ENCODE assay signal across 26 mouse cellular contexts in the genomic region with DNA sequence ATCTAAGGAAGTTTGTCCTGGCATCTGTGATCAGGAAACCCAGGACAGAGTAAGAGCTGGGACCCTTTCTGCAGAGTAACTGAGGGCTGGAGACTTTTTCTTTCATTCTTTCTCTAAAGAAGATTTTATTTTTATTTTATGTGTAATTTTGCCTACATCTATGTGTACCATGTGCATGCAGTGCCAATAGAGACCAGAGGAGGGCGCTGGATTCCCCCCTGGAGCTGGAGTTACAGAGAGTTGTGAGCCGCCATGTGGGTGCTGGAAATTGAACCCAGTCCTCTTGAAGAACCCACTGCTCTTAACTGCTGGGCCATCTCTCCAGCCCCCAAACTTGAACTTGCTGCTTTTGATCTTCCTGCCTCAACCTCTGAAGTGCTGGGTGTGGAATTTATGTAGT. TPM values are rescaled to one million over a fixed set of nuclear protein-coding genes. Genes with fewer than 3 reads are reported as not detected.
DNase-seq lines count a peak whose midpoint lies in the region; TF ChIP-seq lines count a peak whose summit lies in the region.
"Had no signal": no experiment of that assay in that cellular context is flagged by ENCODE, and none has a peak within 500 bp of the region (broad histone marks: within the 10 kb centered on the region; RNA-seq: fewer than 3 reads in every experiment).

No protein-coding gene starts in this region.

- H3K9me3 ChIP-seq in E14TG2a.4 (ENCODE audit: low read length), result no peaks in the 10 kb centered on the region
- H3K9me3 ChIP-seq: heart, embryonic 13.5 days; hindbrain, embryonic 10.5 days; kidney, embryonic 15.5 days; midbrain, embryonic 15.5 days had no signal

- H3K27me3 ChIP-seq in heart, adult 2 months (ENCODE audit: control insufficient read depth, insufficient read depth, low read length), result no peaks in the 10 kb centered on the region; the same call in 1 of the 2 replicates
- H3K27me3 ChIP-seq in E14TG2a.4 (ENCODE audit: insufficient read depth, low read length), result peaks cover 93% of the 10 kb centered on the region

- no peaks in the 10 kb centered on the region for H3K36me3 ChIP-seq in heart, adult 2 months (ENCODE audit: control insufficient read depth, insufficient read depth, low read length)
- no peaks in the 10 kb centered on the region for H3K36me3 ChIP-seq in E14TG2a.4 (ENCODE audit: insufficient read depth, low read length)
- H3K36me3 ChIP-seq: heart, embryonic 13.5 days; hindbrain, embryonic 10.5 days; kidney, embryonic 15.5 days; midbrain, embryonic 15.5 days had no signal

- no peak overlapping the region for H3K27ac ChIP-seq in heart, adult 2 months
- H3K27ac ChIP-seq in left cerebral cortex, adult 2 months, result no peak overlapping the region
- H3K27ac ChIP-seq: heart, embryonic 13.5 days; hindbrain, embryonic 10.5 days; kidney, embryonic 15.5 days; midbrain, embryonic 15.5 days had no signal

- TF ChIP-seq POLR2A in heart, adult 2 months (IDR thresholded peaks at IDR 0.05; ENCODE audit: insufficient read depth, low read depth, low read length), result no peak

- no peaks in the 10 kb centered on the region for H3K79me2 ChIP-seq in heart, adult 2 months (replicated peaks; ENCODE audit: control insufficient read depth, insufficient read depth, low read length)

- H3K4me3 ChIP-seq in heart, adult 2 months, result no peak overlapping the region
- H3K4me3 ChIP-seq in left cerebral cortex, adult 2 months, result no peak overlapping the region
- no peak overlapping the region for H3K4me3 ChIP-seq in E14TG2a.4 (replicated peaks; ENCODE audit: low read length)
- H3K4me3 ChIP-seq: heart, embryonic 13.5 days; hindbrain, embryonic 10.5 days; kidney, embryonic 15.5 days; midbrain, embryonic 15.5 days had no signal

- no peak overlapping the region for H3K9ac ChIP-seq in heart, adult 2 months (ENCODE audit: low read depth, low read length)
- H3K9ac ChIP-seq: heart, embryonic 13.5 days; kidney, embryonic 15.5 days; midbrain, embryonic 15.5 days had no signal

- no peak for DNase-seq in heart, adult 2 months
- DNase-seq in heart, postnatal 4 days, result no peak
- DNase-seq in left cerebral cortex, adult 2 months (ENCODE audit: extremely low spot score in 1 of 2, low spot score in 2 of 2), result no peak
- DNase-seq in left cerebral cortex, postnatal 4 days, result no peak
- peak; percentile 58 for DNase-seq in R1 (ENCODE audit: low read depth, low spot score)
- DNase-seq in right cerebral cortex, postnatal 25 days, result no peak
- no peak for DNase-seq in adrenal gland, postnatal 25 days
- DNase-seq: adrenal gland, postnatal 14 days; cerebellum, adult 8-10 months; cerebellum, postnatal 25 days; gastrocnemius, postnatal 25 days; heart, adult 18-20 months; heart, postnatal 10 days; kidney, adult 11 months; kidney, postnatal 36 days; layer of hippocampus, postnatal 36 days; liver; lung, adult 18-20 months; lung, postnatal 14 days; thymus, adult 2 months; thymus, postnatal 36 days had no signal

- intact Hi-C loops in heart, adult 2 months (cut with DNase I), result no loop called here
- intact Hi-C loops in left cerebral cortex, adult 2 months (cut with DNase I), result no loop called here
- intact Hi-C loops in left cerebral cortex, postnatal 4 days (cut with DNase I), result no loop called here

- peak; percentile 23; the same call in 1 of the 2 replicates for TF ChIP-seq CTCF in heart, adult 2 months (IDR thresholded peaks at IDR 0.05)
- TF ChIP-seq CTCF in left cerebral cortex, adult 2 months (IDR thresholded peaks at IDR 0.05), result peak; percentile 26
- peak; percentile 80 for TF ChIP-seq CTCF in E14TG2a.4 (conservative IDR thresholded peaks at IDR 0.05; ENCODE audit: low read length)

- WGBS in heart, adult 2 months, result 68% methylated on average over 2 of the region's 2 CpGs

- no peaks in the 10 kb centered on the region for H3K4me1 ChIP-seq in heart, adult 2 months (ENCODE audit: control insufficient read depth, insufficient read depth, low read length)
- peaks cover 24% of the 10 kb centered on the region for H3K4me1 ChIP-seq in E14TG2a.4 (replicated peaks; ENCODE audit: low read depth, low read length)

- TF ChIP-seq EP300 in heart, adult 2 months (IDR thresholded peaks at IDR 0.05; ENCODE audit: insufficient read depth, low read depth, low read length), result no peak

RNA-seq across cellular contexts. Expression of gene Adamts2, which starts 2.7 kb away (rescaled TPM):
- 10 to 100 TPM in 1 of 2 experiments, 1 to 10 TPM in 1; 8.0 to 10.6 TPM for total RNA-seq in heart, adult 2 months (2021)
- polyA plus RNA-seq in heart, adult 2 months (2012; rRNA removed), result 14.4 and 18.9 TPM in 2 replicates
- total RNA-seq in heart, postnatal 4 days (2021), result 10 to 100 TPM; 28.5 to 32.0 TPM
- total RNA-seq in left cerebral cortex, adult 2 months (2021), result 10 to 100 TPM; 10.9 to 13.0 TPM
- total RNA-seq in left cerebral cortex, postnatal 4 days (2021), result 10 to 100 TPM in 1 of 2 experiments, 1 to 10 TPM in 1; 9.6 to 10.2 TPM
- 5.0 and 6.6 TPM in 2 replicates for total RNA-seq in adrenal gland, postnatal 25 days (2021)

Comparison
In these comparisons a context has a peak if more than half of its experiments do, and no peak if none do; other contexts are left out.
1. CTCF ChIP-seq: peak in every context shown above with its lines; median percentile 80 in E14TG2a.4; 26 in left cerebral cortex, adult 2 months; 23 in heart, adult 2 months.